Mouse (Mus musculus) CH12.LX (cell line): ENCODE results near the gene Slc7a8. TPM values are rescaled to one million over a fixed set of nuclear protein-coding genes. Genes with fewer than 3 reads are reported as not detected.

Source experiments
- DNase-seq: peaks from one replicate; pipeline ENCODE4 v3.0.0-alpha.2; 2013; ENCODE audit errors: extremely low read depth
- H3K27ac ChIP-seq: 2 replicates; pipeline ENCODE4 v1.5.1; 2012; ENCODE audit warnings: low read depth, mild to moderate bottlenecking, control low read depth, moderate library complexity; ENCODE audit not compliant: insufficient read depth
- H3K27me3 ChIP-seq: replicated peaks from 2 replicates; pipeline ENCODE3; 2012; ENCODE audit warnings: inconsistent platforms
- H3K36me3 ChIP-seq, 2 experiments: replicated peaks in 1 of 2; 2 replicates each; pipeline versions ENCODE3 to v1.6.1; 2012; ENCODE audit warnings: inconsistent platforms in 1 of 2, low read length in 1 of 2, mild to moderate bottlenecking in 1 of 2, mixed read lengths in 1 of 2, moderate library complexity in 1 of 2; ENCODE audit not compliant: control insufficient read depth in 1 of 2, insufficient read depth in 1 of 2
- H3K4me1 ChIP-seq, 2 experiments: 2 replicates each; pipeline ENCODE4 v1.6.1; 2012; ENCODE audit warnings: inconsistent platforms in 1 of 2, moderate library complexity in 1 of 2; ENCODE audit not compliant: insufficient read depth in 2 of 2, control insufficient read depth in 1 of 2
- H3K4me2 ChIP-seq: 2 replicates; pipeline ENCODE4 v1.6.1; 2012; ENCODE audit warnings: low read depth, mild to moderate bottlenecking, control low read depth; ENCODE audit not compliant: poor library complexity, insufficient read depth, severe bottlenecking
- H3K4me3 ChIP-seq, 3 experiments: fragments of 150-350 bp in 1 of 3; sonication (generic) in 1 of 3; replicated peaks in 1 of 3; 2 replicates each; pipeline versions ENCODE3 to v1.5.1; 2011 to 2012; ENCODE audit warnings: low read depth in 2 of 3, low read length in 2 of 3, mild to moderate bottlenecking in 2 of 3, moderate library complexity in 2 of 3, control low read depth in 1 of 3, improper control_type of control experiment in 1 of 3, inconsistent platforms in 1 of 3, mixed read lengths in 1 of 3; ENCODE audit not compliant: poor library complexity in 1 of 3
- H3K79me2 ChIP-seq: replicated peaks from 2 replicates; pipeline ENCODE4 v1.6.1; 2012; ENCODE audit warnings: mild to moderate bottlenecking, moderate library complexity; ENCODE audit not compliant: control insufficient read depth, poor library complexity, insufficient read depth, severe bottlenecking; ENCODE audit errors: extremely low read depth
- H3K9ac ChIP-seq: 2 replicates; pipeline ENCODE4 v1.6.1; 2012; ENCODE audit warnings: low read depth, mild to moderate bottlenecking, control low read depth, moderate library complexity; ENCODE audit not compliant: insufficient read depth
- H3K9me3 ChIP-seq: replicated peaks from 2 replicates; pipeline ENCODE3; 2012; ENCODE audit warnings: low read length, inconsistent platforms, mixed read lengths
- BHLHE40 ChIP-seq: IDR thresholded peaks from 2 replicates; pipeline ENCODE4 v1.6.1; 2011; ENCODE audit warnings: mild to moderate bottlenecking, low read depth, low read length, improper control_type of control experiment
- CTCF ChIP-seq, 2 experiments: IDR thresholded peaks in 1 of 2; conservative IDR thresholded peaks in 1 of 2; 2 replicates each; pipeline ENCODE4 v1.5.1; 2011 to 2012; ENCODE audit warnings: low read depth in 2 of 2, low read length in 2 of 2, improper control_type of control experiment in 1 of 2, inconsistent platforms in 1 of 2, mild to moderate bottlenecking in 1 of 2, moderate library complexity in 1 of 2
- ELF1 ChIP-seq: IDR thresholded peaks from 2 replicates; pipeline ENCODE4 v1.6.1; 2014; ENCODE audit warnings: low read depth, mild to moderate bottlenecking, inconsistent platforms, low read length, improper control_type of control experiment
- GABPA ChIP-seq: IDR thresholded peaks from 2 replicates; pipeline ENCODE4 v1.6.1; 2012; ENCODE audit warnings: low read depth, low read length, improper control_type of control experiment, inconsistent platforms; ENCODE audit not compliant: insufficient replicate concordance
- IRF4 ChIP-seq: IDR thresholded peaks from 2 replicates; pipeline ENCODE4 v1.6.1; 2014; ENCODE audit warnings: low read depth, mild to moderate bottlenecking, inconsistent platforms, low read length, improper control_type of control experiment
- JUND ChIP-seq: conservative IDR thresholded peaks from 2 replicates; pipeline ENCODE4 v1.6.1; 2011; ENCODE audit warnings: low read depth, low read length, improper control_type of control experiment
- MEF2A ChIP-seq: IDR thresholded peaks from 2 replicates; pipeline ENCODE4 v1.6.1; 2014; ENCODE audit warnings: low read depth, mild to moderate bottlenecking, inconsistent platforms, low read length, improper control_type of control experiment, borderline replicate concordance
- MXI1 ChIP-seq: IDR thresholded peaks from 2 replicates; pipeline ENCODE4 v1.6.1; 2011; ENCODE audit warnings: mild to moderate bottlenecking, low read depth, low read length, improper control_type of control experiment
- NELFE ChIP-seq: IDR thresholded peaks from 2 replicates; pipeline ENCODE4 v1.6.1; 2011; ENCODE audit warnings: low read depth, low read length, improper control_type of control experiment
- PAX5 ChIP-seq: IDR thresholded peaks from 2 replicates; pipeline ENCODE4 v1.6.1; 2012; ENCODE audit warnings: low read length, inconsistent platforms, mixed read lengths
- POLR2A ChIP-seq: IDR thresholded peaks from 2 replicates; pipeline ENCODE4 v1.6.1; 2011; ENCODE audit warnings: low read depth, mild to moderate bottlenecking, improper control_type of control experiment, low read length
- POLR2AphosphoS2 ChIP-seq: IDR thresholded peaks from 2 replicates; pipeline ENCODE4 v1.6.1; 2011; ENCODE audit warnings: low read depth, low read length, improper control_type of control experiment
- RAD21 ChIP-seq: IDR thresholded peaks from 2 replicates; pipeline ENCODE4 v1.6.1; 2011; ENCODE audit warnings: low read depth, mild to moderate bottlenecking, low read length, improper control_type of control experiment, moderate library complexity
- SIN3A ChIP-seq: IDR thresholded peaks from 2 replicates; pipeline ENCODE4 v1.6.1; 2012; ENCODE audit warnings: low read length, improper control_type of control experiment, inconsistent platforms
- TBP ChIP-seq: conservative IDR thresholded peaks from 2 replicates; pipeline ENCODE4 v1.6.1; 2011; ENCODE audit warnings: low read depth, low read length, improper control_type of control experiment
- TCF12 ChIP-seq: IDR thresholded peaks from 2 replicates; pipeline ENCODE4 v1.6.1; 2014; ENCODE audit warnings: low read depth, mild to moderate bottlenecking, inconsistent platforms, low read length, improper control_type of control experiment
- UBTF ChIP-seq: IDR thresholded peaks from 2 replicates; pipeline ENCODE4 v1.6.1; 2012; ENCODE audit warnings: low read depth, mild to moderate bottlenecking, inconsistent platforms, low read length, improper control_type of control experiment, moderate library complexity
- ZMIZ1 ChIP-seq: IDR thresholded peaks from 2 replicates; pipeline ENCODE4 v1.6.1; 2012; ENCODE audit warnings: low read depth, mild to moderate bottlenecking, inconsistent platforms, low read length, improper control_type of control experiment
- ZNF384 ChIP-seq: IDR thresholded peaks from 2 replicates; pipeline ENCODE4 v1.6.1; 2012; ENCODE audit warnings: low read depth, low read length, improper control_type of control experiment, inconsistent platforms
- dilution Hi-C: fragments of 300-500 bp; cut with MboI; formaldehyde crosslinking; loops from 2 replicates; pipeline ENCODE4 v1.14.3; 2020; ENCODE audit warnings: low sequenced_read_pairs; ENCODE audit not compliant: extremely low pct_unique_long_range_greater_than_20kb, extremely low pct_ligation_motif_present
- in situ Hi-C: fragments of 300-500 bp; cut with MboI; formaldehyde crosslinking; loops from 3 replicates; pipeline ENCODE4 v1.14.3; 2019; ENCODE audit warnings: low sequenced_read_pairs, low pct_ligation_motif_present, low pct_unique_long_range_greater_than_20kb, mixed read lengths
- polyA plus RNA-seq: library from polyadenylated mRNA; unstranded; fragments of >175 nt; gene quantifications from 2 replicates; pipeline ENCODE4 v1.2.1, GENCODE M21; 2012; ENCODE audit warnings: low read depth; ENCODE audit not compliant: insufficient read length
- total RNA-seq, 2 experiments: library from RNA; depleted of rRNA; stranded (reverse); fragments of 300-350 nt in 1 of 2; fragments of >200 nt in 1 of 2; gene quantifications; 2 replicates each; pipeline ENCODE4 v1.2.3; 2012 to 2014

Gene Slc7a8
- total and polyA plus RNA-seq, 3 experiments: 0.13 to 0.17 TPM; not detected in 1

DNA sequence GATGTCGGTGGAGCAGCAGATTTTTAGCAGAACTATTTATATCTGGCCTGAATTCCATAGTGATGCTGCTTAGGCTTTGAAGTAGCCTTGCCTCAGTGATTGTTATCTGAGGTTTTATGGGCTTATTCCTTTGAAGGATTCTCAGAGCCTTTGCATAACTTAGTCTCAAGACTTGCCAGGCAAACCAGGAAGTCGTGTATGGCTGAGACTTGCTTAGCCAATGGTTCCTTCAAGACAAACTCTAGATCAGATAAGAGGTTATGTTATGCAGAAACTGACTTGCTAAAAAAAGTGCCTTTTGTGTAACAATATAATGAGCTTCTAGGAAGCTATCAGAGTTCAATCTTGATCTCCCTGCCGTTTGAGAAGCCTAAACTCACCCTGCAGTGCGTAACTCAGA is 20.7 kb upstream of the Slc7a8 start:
- no peak for DNase-seq
- H3K9ac ChIP-seq: no peak overlapping the region
- H3K4me2 ChIP-seq: no peak overlapping the region

DNA sequence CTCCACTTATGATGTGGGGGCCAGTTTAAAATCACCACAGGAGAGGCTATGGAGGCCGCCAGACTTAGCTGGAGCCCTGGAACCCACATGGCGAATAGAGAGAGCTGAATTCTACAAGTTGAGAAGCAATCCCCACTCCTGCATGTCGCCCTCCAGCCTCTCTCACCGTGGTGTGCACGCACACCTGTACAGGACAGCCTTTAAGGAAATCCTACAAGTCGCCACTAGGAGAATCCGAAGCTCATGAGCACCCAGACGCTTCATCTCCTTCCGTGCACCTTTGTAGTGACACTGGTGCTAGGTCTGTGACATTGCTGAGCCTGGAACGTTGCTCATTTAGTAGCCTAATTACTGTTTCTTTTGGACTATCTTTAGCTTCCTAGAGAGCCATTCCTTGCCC is 17.9 kb upstream of the Slc7a8 start:
- Histone ChIP-seq H3K4me3 (no peak overlapping the region), H3K36me3 (no peaks in the 10 kb centered on the region), H3K4me1 (no peaks in the 10 kb centered on the region), H3K9ac (no peak overlapping the region), H3K4me2 (no peak overlapping the region), H3K27ac (no peak overlapping the region), H3K27me3 (peaks cover 2% of the 10 kb centered on the region), H3K79me2 (no peaks in the 10 kb centered on the region), H3K9me3 (no peaks in the 10 kb centered on the region)
- DNase-seq: no peak
- no peak for TF ChIP-seq POLR2A
- no peak for TF ChIP-seq POLR2AphosphoS2
- no peak for TF ChIP-seq NELFE
- TF ChIP-seq TCF12: no peak
- TF ChIP-seq ZMIZ1: no peak
- TF ChIP-seq IRF4: no peak
- no peak for TF ChIP-seq JUND
- TF ChIP-seq ELF1: no peak
- TF ChIP-seq RAD21: no peak
- no peak for TF ChIP-seq CTCF (conservative IDR thresholded peaks at IDR 0.05 in 1 of 2, IDR thresholded peaks at IDR 0.05 in 1 of 2; ENCODE audit: low read depth in 2 of 2, low read length in 2 of 2)
- no peak for TF ChIP-seq MXI1
- no peak for TF ChIP-seq MEF2A
- no peak for TF ChIP-seq SIN3A
- no peak for TF ChIP-seq TBP
- in situ Hi-C loops (no loop called here), dilution Hi-C loops (no loop called here)

More for the DNA sequence above, 20.7 kb upstream of the Slc7a8 start:
- TF ChIP-seq GABPA (no peak), TCF12 (no peak), UBTF (no peak), PAX5 (no peak), POLR2A (no peak), ZNF384 (no peak), BHLHE40 (no peak)
- Histone ChIP-seq H3K4me3 (no peak overlapping the region), H3K27me3 (no peaks in the 10 kb centered on the region), H3K4me1 (no peaks in the 10 kb centered on the region), H3K27ac (no peak overlapping the region), H3K79me2 (no peaks in the 10 kb centered on the region), H3K9me3 (no peaks in the 10 kb centered on the region), H3K36me3 (no peaks in the 10 kb centered on the region)
- dilution Hi-C loops: no loop called here
- in situ Hi-C loops: no loop called here
